Mouse (Mus musculus): Measurements from ENCODE around the gene Vav2.

GRCm38 (mm10) chr2:27377876-27378275 is 49.0 kb downstream of the Vav2 start:
- no peak for TF ChIP-seq POLR2A (IDR thresholded peaks at IDR 0.05; ENCODE audit: borderline replicate concordance, control insufficient read depth, low read depth, low read length)
- no peak for TF ChIP-seq CTCF (IDR thresholded peaks at IDR 0.05; ENCODE audit: control insufficient read depth, insufficient read depth, low read length)

Data from bone marrow, adult 2 months (tissue).